Mouse (Mus musculus): Measurements from ENCODE around the gene Macrod2. TPM values are rescaled to one million over a fixed set of nuclear protein-coding genes. Genes with fewer than 3 reads are reported as not detected.

Gene Macrod2
- polyA plus RNA-seq, 1 experiment from 2014 or later: 65.9 TPM

GRCm38 (mm10) chr2:141419806-141420205 lies 1024.7 kb downstream of the Macrod2 start:
- H3K4me1 ChIP-seq (ENCODE audit: control insufficient read depth, insufficient read depth, low read length): peaks cover 4% of the 10 kb centered on the region; the same call in 1 of the 2 replicates
- no peaks in the 10 kb centered on the region for H3K9me3 ChIP-seq (ENCODE audit: control insufficient read depth, low read length)
- no peak overlapping the region for H3K4me2 ChIP-seq (ENCODE audit: low read depth, low read length)
- no peaks in the 10 kb centered on the region for H3K36me3 ChIP-seq (ENCODE audit: control insufficient read depth, insufficient read depth, low read length)
- H3K27ac ChIP-seq (ENCODE audit: low read depth, low read length): no peak overlapping the region
- no peak for ATAC-seq (ENCODE audit: low read depth)
- WGBS: 67% methylated on average over 1 of the region's 1 CpGs
- H3K27me3 ChIP-seq (ENCODE audit: control insufficient read depth, insufficient read depth, low read length): no peaks in the 10 kb centered on the region
- no peak overlapping the region for H3K9ac ChIP-seq (replicated peaks; ENCODE audit: low read depth, low read length)
- no peak overlapping the region for H3K4me3 ChIP-seq (ENCODE audit: low read depth, low read length)

GRCm38 (mm10) chr2:141434084-141434483 lies 1039.0 kb downstream of the Macrod2 start:
- H3K36me3 ChIP-seq (ENCODE audit: control insufficient read depth, insufficient read depth, low read length): no peaks in the 10 kb centered on the region
- no peaks in the 10 kb centered on the region for H3K27me3 ChIP-seq (ENCODE audit: control insufficient read depth, insufficient read depth, low read length)
- 51% methylated on average over 5 of the region's 5 CpGs for WGBS
- peaks cover 9% of the 10 kb centered on the region; the same call in 1 of the 2 replicates for H3K4me1 ChIP-seq (ENCODE audit: control insufficient read depth, insufficient read depth, low read length)
- H3K27ac ChIP-seq (ENCODE audit: low read depth, low read length): no peak overlapping the region
- peak; percentile 10; the same call in 1 of the 2 replicates for ATAC-seq (ENCODE audit: low read depth)
- no peak overlapping the region for H3K4me3 ChIP-seq (ENCODE audit: low read depth, low read length)
- no peak overlapping the region for H3K9ac ChIP-seq (replicated peaks; ENCODE audit: low read depth, low read length)
- H3K9me3 ChIP-seq (ENCODE audit: control insufficient read depth, low read length): no peaks in the 10 kb centered on the region
- H3K4me2 ChIP-seq (ENCODE audit: low read depth, low read length): 0 out of 2 replicates have a peak overlapping the region, but pooled peaks have one; percentile 29

GRCm38 (mm10) chr2:141434731-141435570 lies 1039.8 kb downstream of the Macrod2 start:
- 31% methylated on average over 16 of the region's 16 CpGs for WGBS
- ATAC-seq (ENCODE audit: low read depth): peak; percentile 77
- Histone ChIP-seq H3K4me2 (ENCODE audit: low read depth, low read length) (peak overlapping the region; percentile 29; the same call in 1 of the 2 replicates), H3K4me1 (ENCODE audit: control insufficient read depth, insufficient read depth, low read length) (peaks cover 9% of the 10 kb centered on the region; the same call in 1 of the 2 replicates), H3K27ac (ENCODE audit: low read depth, low read length) (no peak overlapping the region), H3K9ac (replicated peaks; ENCODE audit: low read depth, low read length) (no peak overlapping the region), H3K27me3 (ENCODE audit: control insufficient read depth, insufficient read depth, low read length) (no peaks in the 10 kb centered on the region), H3K36me3 (ENCODE audit: control insufficient read depth, insufficient read depth, low read length) (no peaks in the 10 kb centered on the region), H3K4me3 (ENCODE audit: low read depth, low read length) (no peak overlapping the region), H3K9me3 (ENCODE audit: control insufficient read depth, low read length) (no peaks in the 10 kb centered on the region)

- WGBS: 24% methylated on average over 2 of the region's 2 CpGs
These were observed 1046.8 kb downstream of the Macrod2 start for GRCm38 (mm10) chr2:141441896-141442295.

GRCm38 (mm10) chr2:141449078-141449680 lies 1054.1 kb downstream of the Macrod2 start:
- 85% methylated on average over 2 of the region's 2 CpGs for WGBS
- Histone ChIP-seq H3K4me1 (ENCODE audit: control insufficient read depth, insufficient read depth, low read length) (no peaks in the 10 kb centered on the region), H3K27ac (ENCODE audit: low read depth, low read length) (no peak overlapping the region), H3K4me3 (ENCODE audit: low read depth, low read length) (no peak overlapping the region), H3K9me3 (ENCODE audit: control insufficient read depth, low read length) (no peaks in the 10 kb centered on the region), H3K27me3 (ENCODE audit: control insufficient read depth, insufficient read depth, low read length) (no peaks in the 10 kb centered on the region), H3K36me3 (ENCODE audit: control insufficient read depth, insufficient read depth, low read length) (no peaks in the 10 kb centered on the region), H3K9ac (replicated peaks; ENCODE audit: low read depth, low read length) (no peak overlapping the region), H3K4me2 (ENCODE audit: low read depth, low read length) (no peak overlapping the region)
- ATAC-seq (ENCODE audit: low read depth): no peak

More at GRCm38 (mm10) chr2:141441896-141442295, 1046.8 kb downstream of the Macrod2 start:
- no peaks in the 10 kb centered on the region for H3K36me3 ChIP-seq (ENCODE audit: control insufficient read depth, insufficient read depth, low read length)
- H3K4me1 ChIP-seq (ENCODE audit: control insufficient read depth, insufficient read depth, low read length): no peaks in the 10 kb centered on the region
- H3K27ac ChIP-seq (ENCODE audit: low read depth, low read length): no peak overlapping the region
- no peak for ATAC-seq (ENCODE audit: low read depth)
- no peak overlapping the region for H3K4me3 ChIP-seq (ENCODE audit: low read depth, low read length)
- H3K9ac ChIP-seq (replicated peaks; ENCODE audit: low read depth, low read length): no peak overlapping the region
- H3K4me2 ChIP-seq (ENCODE audit: low read depth, low read length): no peak overlapping the region
- H3K9me3 ChIP-seq (ENCODE audit: control insufficient read depth, low read length): no peaks in the 10 kb centered on the region
- no peaks in the 10 kb centered on the region for H3K27me3 ChIP-seq (ENCODE audit: control insufficient read depth, insufficient read depth, low read length)

GRCm38 (mm10) chr2:141463946-141464345 lies 1068.8 kb downstream of the Macrod2 start:
- Histone ChIP-seq H3K4me1 (ENCODE audit: control insufficient read depth, insufficient read depth, low read length) (no peaks in the 10 kb centered on the region), H3K4me3 (ENCODE audit: low read depth, low read length) (no peak overlapping the region), H3K27ac (ENCODE audit: low read depth, low read length) (no peak overlapping the region), H3K36me3 (ENCODE audit: control insufficient read depth, insufficient read depth, low read length) (no peaks in the 10 kb centered on the region), H3K9me3 (ENCODE audit: control insufficient read depth, low read length) (no peaks in the 10 kb centered on the region), H3K9ac (replicated peaks; ENCODE audit: low read depth, low read length) (no peak overlapping the region), H3K27me3 (ENCODE audit: control insufficient read depth, insufficient read depth, low read length) (no peaks in the 10 kb centered on the region), H3K4me2 (ENCODE audit: low read depth, low read length) (no peak overlapping the region)
- 100% methylated on average over 1 of the region's 1 CpGs for WGBS
- no peak for ATAC-seq (ENCODE audit: low read depth)

- no peak overlapping the region for H3K4me2 ChIP-seq (ENCODE audit: low read depth, low read length)
- 84% methylated on average over 1 of the region's 1 CpGs for whole genome bisulfite sequencing
- no peak for ATAC-seq (ENCODE audit: low read depth)
These were observed 1077.7 kb downstream of the Macrod2 start for GRCm38 (mm10) chr2:141472791-141473190.

GRCm38 (mm10) chr2:141477585-141477984 lies 1082.5 kb downstream of the Macrod2 start:
- 44% methylated on average over 3 of the region's 3 CpGs for WGBS
- H3K36me3 ChIP-seq (ENCODE audit: control insufficient read depth, insufficient read depth, low read length): no peaks in the 10 kb centered on the region
- ATAC-seq (ENCODE audit: low read depth): no peak

More at GRCm38 (mm10) chr2:141472791-141473190, 1077.7 kb downstream of the Macrod2 start:
- no peaks in the 10 kb centered on the region for H3K9me3 ChIP-seq (ENCODE audit: control insufficient read depth, low read length)
- no peaks in the 10 kb centered on the region for H3K27me3 ChIP-seq (ENCODE audit: control insufficient read depth, insufficient read depth, low read length)
- no peaks in the 10 kb centered on the region for H3K36me3 ChIP-seq (ENCODE audit: control insufficient read depth, insufficient read depth, low read length)
- no peaks in the 10 kb centered on the region for H3K4me1 ChIP-seq (ENCODE audit: control insufficient read depth, insufficient read depth, low read length)
- no peak overlapping the region for H3K4me3 ChIP-seq (ENCODE audit: low read depth, low read length)
- H3K9ac ChIP-seq (replicated peaks; ENCODE audit: low read depth, low read length): no peak overlapping the region
- H3K27ac ChIP-seq (ENCODE audit: low read depth, low read length): no peak overlapping the region

GRCm38 (mm10) chr2:141490518-141490917 lies 1095.4 kb downstream of the Macrod2 start:
- Histone ChIP-seq H3K36me3 (ENCODE audit: control insufficient read depth, insufficient read depth, low read length) (no peaks in the 10 kb centered on the region), H3K4me2 (ENCODE audit: low read depth, low read length) (no peak overlapping the region), H3K4me3 (ENCODE audit: low read depth, low read length) (no peak overlapping the region), H3K9me3 (ENCODE audit: control insufficient read depth, low read length) (no peaks in the 10 kb centered on the region), H3K9ac (replicated peaks; ENCODE audit: low read depth, low read length) (no peak overlapping the region), H3K27ac (ENCODE audit: low read depth, low read length) (no peak overlapping the region), H3K4me1 (ENCODE audit: control insufficient read depth, insufficient read depth, low read length) (no peaks in the 10 kb centered on the region), H3K27me3 (ENCODE audit: control insufficient read depth, insufficient read depth, low read length) (no peaks in the 10 kb centered on the region)
- WGBS: 39% methylated on average over 3 of the region's 3 CpGs
- ATAC-seq (ENCODE audit: low read depth): no peak

More at GRCm38 (mm10) chr2:141477585-141477984, 1082.5 kb downstream of the Macrod2 start:
- Histone ChIP-seq H3K9ac (replicated peaks; ENCODE audit: low read depth, low read length) (no peak overlapping the region), H3K4me2 (ENCODE audit: low read depth, low read length) (no peak overlapping the region), H3K9me3 (ENCODE audit: control insufficient read depth, low read length) (no peaks in the 10 kb centered on the region), H3K4me3 (ENCODE audit: low read depth, low read length) (no peak overlapping the region), H3K4me1 (ENCODE audit: control insufficient read depth, insufficient read depth, low read length) (no peaks in the 10 kb centered on the region), H3K27ac (ENCODE audit: low read depth, low read length) (no peak overlapping the region), H3K27me3 (ENCODE audit: control insufficient read depth, insufficient read depth, low read length) (no peaks in the 10 kb centered on the region)
